Mouse (Mus musculus): ENCODE data around the gene Cldn4. TPM values are rescaled to one million over a fixed set of nuclear protein-coding genes. Genes with fewer than 3 reads are reported as not detected.

Cldn4 gene
- total and polyA plus RNA-seq, 3 experiments, result 0.17 to 0.51 TPM; not detected in 1

DNA sequence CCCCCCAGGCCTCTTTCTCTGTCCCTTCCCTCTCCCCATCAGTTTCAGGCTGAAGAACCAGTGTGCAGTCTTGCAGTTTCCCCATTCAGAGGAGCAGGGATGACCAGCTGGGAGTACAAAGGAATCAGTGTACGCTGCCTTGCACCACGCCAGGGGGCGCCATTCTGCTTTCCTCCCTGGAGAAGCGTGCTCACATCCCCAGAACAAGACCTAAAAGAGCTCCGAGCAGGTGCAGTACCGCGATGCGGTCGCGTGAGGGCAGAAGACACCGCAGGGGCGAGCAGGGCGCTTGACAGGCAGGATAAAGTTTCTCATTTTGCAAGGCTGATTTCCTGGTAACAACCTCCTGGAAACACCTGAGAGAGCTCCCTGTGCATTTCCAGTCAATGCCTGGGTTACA is 39.6 kb downstream of the Cldn4 start (continued):
- TF ChIP-seq RCOR1 (conservative IDR thresholded peaks at IDR 0.05; ENCODE audit: low read depth, low read length), result no peak
- peak; percentile 20; the same call in 1 of the 2 replicates for TF ChIP-seq ELF1 (IDR thresholded peaks at IDR 0.05; ENCODE audit: low read depth, low read length)
- no peak for TF ChIP-seq USF1 (IDR thresholded peaks at IDR 0.05; ENCODE audit: low read depth, low read length)
- no peak; the same call in 1 of the 2 replicates for TF ChIP-seq MAX (IDR thresholded peaks at IDR 0.05; ENCODE audit: low read length)
- no peak for TF ChIP-seq UBTF (IDR thresholded peaks at IDR 0.05; ENCODE audit: low read depth, low read length)
- TF ChIP-seq CTCF (conservative IDR thresholded peaks at IDR 0.05 in 1 of 2, IDR thresholded peaks at IDR 0.05 in 1 of 2; ENCODE audit: low read depth in 2 of 2, low read length in 2 of 2), result peak; percentile 91 to 98
- TF ChIP-seq NRF1 (IDR thresholded peaks at IDR 0.05; ENCODE audit: low read depth, low read length), result no peak
- TF ChIP-seq ZKSCAN1 (IDR thresholded peaks at IDR 0.05; ENCODE audit: borderline replicate concordance, low read depth, low read length), result no peak
- no peak for TF ChIP-seq GABPA (IDR thresholded peaks at IDR 0.05; ENCODE audit: insufficient replicate concordance, low read depth, low read length)
- peak; percentile 91 for TF ChIP-seq RAD21 (IDR thresholded peaks at IDR 0.05; ENCODE audit: low read depth, low read length)
- TF ChIP-seq EP300 (IDR thresholded peaks at IDR 0.05; ENCODE audit: low read length), result no peak

DNA sequence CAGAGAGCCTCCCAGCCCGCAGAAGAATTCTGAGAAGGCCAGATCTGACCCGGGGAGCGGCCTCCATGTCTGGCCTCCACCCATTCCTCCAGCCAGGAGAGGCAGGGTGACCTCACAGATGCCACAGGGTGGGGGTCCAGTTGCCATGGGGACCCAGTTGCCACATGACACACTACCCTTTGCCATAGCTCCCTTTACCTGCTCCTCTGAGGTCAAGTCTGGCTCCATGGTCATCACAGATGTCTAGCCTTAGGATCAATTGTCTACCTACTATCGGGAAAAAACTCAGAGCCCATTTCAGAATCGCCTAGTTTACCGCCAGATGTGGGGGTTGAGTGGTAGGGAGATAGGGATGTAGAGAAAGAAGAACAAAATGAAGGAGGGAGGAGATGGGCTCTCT is 40.1 kb downstream of the Cldn4 start, which contains the start of gene Tmem270:
Gene Tmem270, minus strand, starts transcription at position 101 of the 400 bp plus-strand sequence.
- no peak within 1 kb of the TSS for H3K27ac ChIP-seq (ENCODE audit: insufficient read depth, low read depth)
- H3K4me2 ChIP-seq (ENCODE audit: insufficient read depth, low read depth, poor library complexity, severe bottlenecking), result no peak within 1 kb of the TSS; the same call in 1 of the 2 replicates
- peaks cover 5% of the 10 kb centered on the region for H3K9me3 ChIP-seq (replicated peaks; ENCODE audit: low read length)
- H3K4me1 ChIP-seq (ENCODE audit: control insufficient read depth in 1 of 2, insufficient read depth in 2 of 2), result peaks cover 0 to 2% of the 10 kb centered on the region in 2 experiments; a peak in 1 of 4 replicates
- no peaks in the 10 kb centered on the region for H3K36me3 ChIP-seq (replicated peaks in 1 of 2; ENCODE audit: control insufficient read depth in 1 of 2, insufficient read depth in 1 of 2, low read length in 1 of 2)
- in situ Hi-C loops (cut with MboI; ENCODE audit: low pct_ligation_motif_present, low pct_unique_long_range_greater_than_20kb, low sequenced_read_pairs) (loop anchor here (25.0 kb wide), 2 partner anchors 169 to 206 kb away; partner anchors contain the start of gene Eln), dilution Hi-C loops (cut with MboI; ENCODE audit: extremely low pct_ligation_motif_present, extremely low pct_unique_long_range_greater_than_20kb, low sequenced_read_pairs) (no loop called here)
- H3K9ac ChIP-seq (ENCODE audit: insufficient read depth, low read depth), result no peak within 1 kb of the TSS
- DNase-seq (ENCODE audit: extremely low read depth), result no peak
- no peaks in the 10 kb centered on the region for H3K79me2 ChIP-seq (replicated peaks; ENCODE audit: control insufficient read depth, extremely low read depth, insufficient read depth, poor library complexity, severe bottlenecking)
- TF ChIP-seq RCOR1 (conservative IDR thresholded peaks at IDR 0.05; ENCODE audit: low read depth, low read length) (no peak), JUND (conservative IDR thresholded peaks at IDR 0.05; ENCODE audit: low read depth, low read length) (no peak), RAD21 (IDR thresholded peaks at IDR 0.05; ENCODE audit: low read depth, low read length) (no peak), MYC (IDR thresholded peaks at IDR 0.05; ENCODE audit: low read depth, low read length) (no peak), SMC3 (IDR thresholded peaks at IDR 0.05; ENCODE audit: low read depth, low read length) (no peak), KAT2A (IDR thresholded peaks at IDR 0.05; ENCODE audit: insufficient replicate concordance, low read length) (no peak), ZNF384 (IDR thresholded peaks at IDR 0.05; ENCODE audit: low read depth, low read length) (no peak), MAZ (IDR thresholded peaks at IDR 0.05; ENCODE audit: low read depth, low read length) (no peak), CHD2 (IDR thresholded peaks at IDR 0.05; ENCODE audit: low read length) (no peak), USF1 (IDR thresholded peaks at IDR 0.05; ENCODE audit: low read depth, low read length) (no peak), ZMIZ1 (IDR thresholded peaks at IDR 0.05; ENCODE audit: low read depth, low read length) (no peak), BHLHE40 (IDR thresholded peaks at IDR 0.05; ENCODE audit: low read depth, low read length) (no peak), ZKSCAN1 (IDR thresholded peaks at IDR 0.05; ENCODE audit: borderline replicate concordance, low read depth, low read length) (no peak), SIN3A (IDR thresholded peaks at IDR 0.05; ENCODE audit: low read length) (no peak), UBTF (IDR thresholded peaks at IDR 0.05; ENCODE audit: low read depth, low read length) (no peak), POLR2A (IDR thresholded peaks at IDR 0.05; ENCODE audit: low read depth, low read length) (no peak)
- H3K4me3 ChIP-seq (replicated peaks in 1 of 3; ENCODE audit: low read depth in 2 of 3, low read length in 2 of 3, poor library complexity in 1 of 3), result peak within 1 kb of the TSS in 1 of 3 experiments; percentile 18
- H3K27me3 ChIP-seq (replicated peaks), result peaks cover 56% of the 10 kb centered on the region
